Mouse (Mus musculus) intestine, embryonic 15.5 days (tissue): Measurements from ENCODE around the gene Klk10. TPM values are rescaled to one million over a fixed set of nuclear protein-coding genes. Genes with fewer than 3 reads are reported as not detected.

ENCODE experiments used
- ATAC-seq: fragments of 200-750 bp; cut with Nextera tagmentation; 2 replicates; pipeline ENCODE4 v1.8.0; 2017; ENCODE audit warnings: moderate TSS enrichment, moderate library complexity
- H3K27ac ChIP-seq: fragments of 300-500 bp; sonication (generic); 2 replicates; pipeline ENCODE4 v1.5.1; 2015; ENCODE audit warnings: mild to moderate bottlenecking, inconsistent platforms
- H3K27me3 ChIP-seq: fragments of 300-500 bp; sonication (generic); replicated peaks from 2 replicates; pipeline ENCODE4 v1.6.1; 2015; ENCODE audit warnings: inconsistent platforms
- H3K36me3 ChIP-seq: fragments of 300-500 bp; sonication (generic); 2 replicates; pipeline ENCODE4 v1.6.1; 2015; ENCODE audit warnings: inconsistent platforms
- H3K4me1 ChIP-seq: fragments of 300-500 bp; sonication (generic); replicated peaks from 2 replicates; pipeline ENCODE4 v1.6.1; 2015; ENCODE audit warnings: inconsistent platforms
- H3K4me2 ChIP-seq: fragments of 300-500 bp; sonication (generic); replicated peaks from 2 replicates; pipeline ENCODE4 v1.6.1; 2015; ENCODE audit warnings: mild to moderate bottlenecking, inconsistent platforms
- H3K4me3 ChIP-seq: fragments of 300-500 bp; sonication (generic); replicated peaks from 2 replicates; pipeline ENCODE4 v1.5.1; 2015; ENCODE audit warnings: inconsistent platforms
- H3K9ac ChIP-seq: fragments of 300-500 bp; sonication (generic); 2 replicates; pipeline ENCODE4 v1.6.1; 2015; ENCODE audit warnings: inconsistent platforms
- H3K9me3 ChIP-seq: fragments of 300-500 bp; sonication (generic); 2 replicates; pipeline ENCODE4 v1.6.1; 2016; ENCODE audit warnings: inconsistent platforms
- WGBS: fragments of 180-500 bp; shearing (Covaris S2); methylation state at CpG from one replicate; pipeline ENCODE4 v1.1.7; 2015; 5-methylcytosine and 5-hydroxymethylcytosine counted together
- polyA plus RNA-seq: library from polyadenylated mRNA; unstranded; fragments of >200 nt; fragmentation: Nextera tagmentation; extraction: Ambion mirVana; gene quantifications from 2 replicates; pipeline ENCODE4 v1.2.1, GENCODE M21; 2015

Klk10 gene
- polyA plus RNA-seq, 1 experiment from 2014 or later: 3.0 TPM

- H3K4me2 ChIP-seq: no peak overlapping the region
- peaks cover 2% of the 10 kb centered on the region; the same call in 1 of the 2 replicates for H3K4me1 ChIP-seq
- no peaks in the 10 kb centered on the region for H3K36me3 ChIP-seq
- no peaks in the 10 kb centered on the region for H3K27me3 ChIP-seq
- ATAC-seq: no peak
- no peak overlapping the region for H3K9ac ChIP-seq
- H3K9me3 ChIP-seq: no peaks in the 10 kb centered on the region
- WGBS: 86% methylated on average over 12 of the region's 12 CpGs
- H3K4me3 ChIP-seq: no peak overlapping the region
- H3K27ac ChIP-seq: no peak overlapping the region
These were observed 3.4 kb upstream of the Klk10 start for GRCm38 (mm10) chr7:43777423-43777822.

- Histone ChIP-seq H3K9me3 (no peaks in the 10 kb centered on the region), H3K36me3 (no peaks in the 10 kb centered on the region), H3K9ac (no peak overlapping the region), H3K27ac (no peak overlapping the region), H3K4me2 (no peak overlapping the region), H3K4me3 (no peak overlapping the region), H3K27me3 (0 out of 2 replicates have a peak, but pooled peaks cover 4% of the 10 kb centered on the region), H3K4me1 (peaks cover 2% of the 10 kb centered on the region; the same call in 1 of the 2 replicates)
- ATAC-seq: no peak
- WGBS: 83% methylated on average over 10 of the region's 10 CpGs
These were observed 2.5 kb upstream of the Klk10 start for GRCm38 (mm10) chr7:43778176-43778970.

GRCm38 (mm10) chr7:43780241-43780640 is 594 bp upstream of the Klk10 start:
- H3K4me2 ChIP-seq: no peak overlapping the region
- no peak overlapping the region for H3K9ac ChIP-seq
- 0 out of 2 replicates have a peak, but pooled peaks cover 7% of the 10 kb centered on the region for H3K27me3 ChIP-seq
- no peak overlapping the region for H3K27ac ChIP-seq
- no peaks in the 10 kb centered on the region for H3K9me3 ChIP-seq
- no peak overlapping the region for H3K4me3 ChIP-seq
- 50% methylated on average over 6 of the region's 6 CpGs for WGBS
- no peaks in the 10 kb centered on the region for H3K36me3 ChIP-seq
- H3K4me1 ChIP-seq: peaks cover 2% of the 10 kb centered on the region; the same call in 1 of the 2 replicates
- ATAC-seq: no peak

GRCm38 (mm10) chr7:43781541-43781940 is 706 bp downstream of the Klk10 start:
- no peak overlapping the region for H3K4me3 ChIP-seq
- no peak overlapping the region for H3K4me2 ChIP-seq
- H3K36me3 ChIP-seq: no peaks in the 10 kb centered on the region
- WGBS: 85% methylated on average over 11 of the region's 11 CpGs
- no peak overlapping the region for H3K9ac ChIP-seq
- H3K27ac ChIP-seq: no peak overlapping the region
- 0 out of 2 replicates have a peak, but pooled peaks cover 7% of the 10 kb centered on the region for H3K27me3 ChIP-seq
- no peaks in the 10 kb centered on the region for H3K9me3 ChIP-seq
- no peak for ATAC-seq
- peaks cover 2% of the 10 kb centered on the region; the same call in 1 of the 2 replicates for H3K4me1 ChIP-seq

- Histone ChIP-seq H3K9ac (peak overlapping the region; percentile 21; the same call in 1 of the 2 replicates), H3K27me3 (0 out of 2 replicates have a peak, but pooled peaks cover 7% of the 10 kb centered on the region), H3K4me3 (peak overlapping the region; percentile 26), H3K9me3 (no peaks in the 10 kb centered on the region), H3K36me3 (no peaks in the 10 kb centered on the region), H3K27ac (no peak overlapping the region), H3K4me1 (peaks cover 2% of the 10 kb centered on the region; the same call in 1 of the 2 replicates), H3K4me2 (peak overlapping the region; percentile 80)
- ATAC-seq: peak; percentile 89
- 9% methylated on average over 36 of the region's 36 CpGs for WGBS
These were observed 1.7 kb downstream of the Klk10 start for GRCm38 (mm10) chr7:43782275-43783265.

GRCm38 (mm10) chr7:43785286-43785685 is 4.5 kb downstream of the Klk10 start:
- 83% methylated on average over 1 of the region's 1 CpGs for WGBS

GRCm38 (mm10) chr7:43788096-43788495 is 7.3 kb downstream of the Klk10 start:
- H3K4me1 ChIP-seq: no peaks in the 10 kb centered on the region
- 83% methylated on average over 3 of the region's 3 CpGs for WGBS
- H3K27ac ChIP-seq: no peak overlapping the region
- H3K27me3 ChIP-seq: 0 out of 2 replicates have a peak, but pooled peaks cover 6% of the 10 kb centered on the region
- H3K4me3 ChIP-seq: no peak overlapping the region
- H3K4me2 ChIP-seq: no peak overlapping the region
- ATAC-seq: no peak
- H3K9me3 ChIP-seq: no peaks in the 10 kb centered on the region
- no peak overlapping the region for H3K9ac ChIP-seq
- H3K36me3 ChIP-seq: no peaks in the 10 kb centered on the region

More at GRCm38 (mm10) chr7:43785286-43785685, 4.5 kb downstream of the Klk10 start:
- 0 out of 2 replicates have a peak, but pooled peaks cover 7% of the 10 kb centered on the region for H3K27me3 ChIP-seq
- no peak overlapping the region for H3K4me3 ChIP-seq
- no peaks in the 10 kb centered on the region for H3K9me3 ChIP-seq
- no peaks in the 10 kb centered on the region for H3K36me3 ChIP-seq
- no peak for ATAC-seq
- H3K27ac ChIP-seq: no peak overlapping the region
- no peak overlapping the region for H3K4me2 ChIP-seq
- peaks cover 2% of the 10 kb centered on the region; the same call in 1 of the 2 replicates for H3K4me1 ChIP-seq
- no peak overlapping the region for H3K9ac ChIP-seq

- Histone ChIP-seq H3K27ac (no peak overlapping the region), H3K4me3 (no peak overlapping the region), H3K27me3 (no peaks in the 10 kb centered on the region), H3K4me2 (no peak overlapping the region), H3K9me3 (no peaks in the 10 kb centered on the region), H3K9ac (no peak overlapping the region), H3K4me1 (no peaks in the 10 kb centered on the region), H3K36me3 (no peaks in the 10 kb centered on the region)
- no peak for ATAC-seq
- WGBS: 71% methylated on average over 2 of the region's 2 CpGs
These were observed 8.5 kb downstream of the Klk10 start for GRCm38 (mm10) chr7:43789295-43789694.

- 0 out of 2 replicates have a peak, but pooled peaks cover 3% of the 10 kb centered on the region for H3K4me1 ChIP-seq
- H3K9me3 ChIP-seq: no peaks in the 10 kb centered on the region
- ATAC-seq: no peak
- H3K9ac ChIP-seq: no peak within 1 kb of the TSS
- H3K36me3 ChIP-seq: no peaks in the 10 kb centered on the region
- H3K27me3 ChIP-seq: no peaks in the 10 kb centered on the region; the same call in 1 of the 2 replicates
- 75% methylated on average over 7 of the region's 7 CpGs for WGBS
- no peak within 1 kb of the TSS for H3K4me2 ChIP-seq
- H3K27ac ChIP-seq: no peak within 1 kb of the TSS
- no peak within 1 kb of the TSS for H3K4me3 ChIP-seq
These were observed 10.8 kb downstream of the Klk10 start, which contains the start of gene Klk9 for GRCm38 (mm10) chr7:43791591-43791990. Gene Klk9 (plus strand): TSS chr7:43791891.

- Histone ChIP-seq H3K27me3 (no peaks in the 10 kb centered on the region; the same call in 1 of the 2 replicates), H3K27ac (no peak overlapping the region), H3K4me3 (peak overlapping the region; percentile 45), H3K4me2 (peak overlapping the region; percentile 84), H3K4me1 (0 out of 2 replicates have a peak, but pooled peaks cover 5% of the 10 kb centered on the region), H3K9me3 (no peaks in the 10 kb centered on the region), H3K9ac (no peak overlapping the region), H3K36me3 (no peaks in the 10 kb centered on the region)
- 8% methylated on average over 8 of the region's 8 CpGs for WGBS
- ATAC-seq: peak; percentile 21
These were observed 15.5 kb downstream of the Klk10 start for GRCm38 (mm10) chr7:43796355-43796754.

GRCm38 (mm10) chr7:43797333-43797769 is 16.5 kb downstream of the Klk10 start, which contains the start of gene Klk8:
Gene Klk8 (plus strand): TSS chr7:43797577.
- Histone ChIP-seq H3K36me3 (no peaks in the 10 kb centered on the region), H3K27me3 (no peaks in the 10 kb centered on the region; the same call in 1 of the 2 replicates), H3K4me2 (peak within 1 kb of the TSS; percentile 84), H3K4me1 (0 out of 2 replicates have a peak, but pooled peaks cover 5% of the 10 kb centered on the region), H3K27ac (no peak within 1 kb of the TSS), H3K4me3 (peak within 1 kb of the TSS; percentile 45), H3K9ac (peak within 1 kb of the TSS; percentile 24), H3K9me3 (no peaks in the 10 kb centered on the region)
- peak; percentile 55 for ATAC-seq
- WGBS: under 1% methylated on average over 28 of the region's 28 CpGs
